Mouse (Mus musculus) testis, adult 2 months (tissue): ENCODE measurements around the gene Frmd5. TPM values are rescaled to one million over a fixed set of nuclear protein-coding genes. Genes with fewer than 3 reads are reported as not detected.

ENCODE experiments used
- H3K27ac ChIP-seq: fragments of 200-500 bp; 2 replicates; pipeline ENCODE4 v1.5.1; 2012; ENCODE audit warnings: low read depth, low read length; ENCODE audit not compliant: control insufficient read depth, insufficient read depth
- H3K27me3 ChIP-seq: fragments of 200-500 bp; 2 replicates; pipeline ENCODE4 v1.6.1; 2012; ENCODE audit warnings: mild to moderate bottlenecking, low read length, moderate library complexity; ENCODE audit not compliant: control insufficient read depth, insufficient read depth
- H3K36me3 ChIP-seq: fragments of 200-500 bp; 2 replicates; pipeline ENCODE4 v1.6.1; 2012; ENCODE audit warnings: mild to moderate bottlenecking, low read length; ENCODE audit not compliant: control insufficient read depth, insufficient read depth
- H3K4me1 ChIP-seq: fragments of 200-500 bp; 2 replicates; pipeline ENCODE4 v1.6.1; 2012; ENCODE audit warnings: low read length; ENCODE audit not compliant: control insufficient read depth, insufficient read depth
- H3K4me3 ChIP-seq: fragments of 200-500 bp; 2 replicates; pipeline ENCODE4 v1.5.1; 2012; ENCODE audit warnings: low read depth, mild to moderate bottlenecking, low read length, moderate library complexity, mixed read lengths; ENCODE audit not compliant: control insufficient read depth
- CTCF ChIP-seq: fragments of 200-500 bp; IDR thresholded peaks from 2 replicates; pipeline ENCODE4 v1.5.1; 2012; ENCODE audit warnings: low read depth, mild to moderate bottlenecking, inconsistent platforms, low read length, moderate library complexity; ENCODE audit not compliant: control insufficient read depth, insufficient read depth, insufficient replicate concordance
- POLR2A ChIP-seq: fragments of 200-500 bp; IDR thresholded peaks from 2 replicates; pipeline ENCODE4 v1.6.1; 2012; ENCODE audit warnings: low read depth, mild to moderate bottlenecking, inconsistent platforms, low read length, moderate library complexity; ENCODE audit not compliant: control insufficient read depth
- polyA plus RNA-seq: library from polyadenylated mRNA; depleted of rRNA; stranded (reverse); fragments of >200 nt; gene quantifications from 2 replicates; pipeline ENCODE4 v1.2.3, GENCODE M21; 2012

The Frmd5 gene
- polyA plus RNA-seq, 1 experiment, result 1.6 TPM

GRCm38 (mm10) chr2:121570999-121571655 lies 235.8 kb downstream of the Frmd5 start:
- TF ChIP-seq POLR2A (no peak), CTCF (no peak)
- peaks cover 6% of the 10 kb centered on the region for H3K4me1 ChIP-seq
- no peaks in the 10 kb centered on the region for H3K27me3 ChIP-seq
- H3K36me3 ChIP-seq, result no peaks in the 10 kb centered on the region
- H3K4me3 ChIP-seq, result no peak overlapping the region
- H3K27ac ChIP-seq, result no peak overlapping the region

- no peaks in the 10 kb centered on the region for H3K36me3 ChIP-seq
- TF ChIP-seq CTCF (no peak), POLR2A (no peak)
These were observed 236.8 kb downstream of the Frmd5 start for GRCm38 (mm10) chr2:121570049-121570448.

GRCm38 (mm10) chr2:121565911-121566310 lies 241.0 kb downstream of the Frmd5 start:
- H3K4me1 ChIP-seq, result peaks cover 2% of the 10 kb centered on the region; the same call in 1 of the 2 replicates
- TF ChIP-seq POLR2A, result no peak
- no peak for TF ChIP-seq CTCF
- no peak overlapping the region for H3K27ac ChIP-seq
- H3K27me3 ChIP-seq, result no peaks in the 10 kb centered on the region
- no peak overlapping the region for H3K4me3 ChIP-seq
- no peaks in the 10 kb centered on the region for H3K36me3 ChIP-seq

More at GRCm38 (mm10) chr2:121570049-121570448, 236.8 kb downstream of the Frmd5 start:
- Histone ChIP-seq H3K27me3 (no peaks in the 10 kb centered on the region), H3K4me1 (peaks cover 6% of the 10 kb centered on the region), H3K4me3 (no peak overlapping the region), H3K27ac (no peak overlapping the region)

- Histone ChIP-seq H3K4me3 (no peak overlapping the region), H3K27me3 (no peaks in the 10 kb centered on the region), H3K36me3 (no peaks in the 10 kb centered on the region), H3K27ac (no peak overlapping the region), H3K4me1 (0 out of 2 replicates have a peak, but pooled peaks cover under 1% of the 10 kb centered on the region)
- TF ChIP-seq CTCF (no peak), POLR2A (no peak)
These were observed 243.8 kb downstream of the Frmd5 start for GRCm38 (mm10) chr2:121563117-121563516.

GRCm38 (mm10) chr2:121551271-121551670 lies 255.6 kb downstream of the Frmd5 start:
- Histone ChIP-seq H3K27me3 (no peaks in the 10 kb centered on the region), H3K4me3 (peak overlapping the region; percentile 73), H3K36me3 (no peaks in the 10 kb centered on the region), H3K4me1 (no peaks in the 10 kb centered on the region), H3K27ac (no peak overlapping the region)
- TF ChIP-seq CTCF, result no peak
- no peak for TF ChIP-seq POLR2A

- Histone ChIP-seq H3K27me3 (no peaks in the 10 kb centered on the region), H3K27ac (no peak overlapping the region), H3K36me3 (no peaks in the 10 kb centered on the region), H3K4me3 (peak overlapping the region; percentile 12; the same call in 1 of the 2 replicates), H3K4me1 (no peaks in the 10 kb centered on the region)
- TF ChIP-seq CTCF (no peak), POLR2A (no peak)
These were observed 257.3 kb downstream of the Frmd5 start for GRCm38 (mm10) chr2:121549630-121550029.

GRCm38 (mm10) chr2:121544829-121545228 lies 262.1 kb downstream of the Frmd5 start:
- H3K27ac ChIP-seq, result no peak overlapping the region
- no peaks in the 10 kb centered on the region for H3K27me3 ChIP-seq
- TF ChIP-seq POLR2A (no peak), CTCF (no peak)
- H3K36me3 ChIP-seq, result no peaks in the 10 kb centered on the region
- no peak overlapping the region for H3K4me3 ChIP-seq
- H3K4me1 ChIP-seq, result no peaks in the 10 kb centered on the region
